12 mouse cellular contexts compared by ENCODE assay signal in genomic region chr1:179568690-179569398, GRCm38 (mm10). TPM values are rescaled to one million over a fixed set of nuclear protein-coding genes. Genes with fewer than 3 reads are reported as not detected.
A peak's percentile ranks its signal among the peaks of the same experiment; 100 is the strongest.
DNase-seq lines count a peak whose midpoint lies in the region; ATAC-seq lines count a peak whose summit lies in the region.
"Had no signal": no experiment of that assay in that cellular context is flagged by ENCODE, and none has a peak within 500 bp of the region (broad histone marks: within the 10 kb centered on the region; RNA-seq: fewer than 3 reads in every experiment).

No protein-coding gene starts in this region.

- 89% methylated on average over 4 of the region's 4 CpGs for WGBS in midbrain, embryonic 10.5 days
- 90% methylated on average over 4 of the region's 4 CpGs for WGBS in midbrain, embryonic 16.5 days
- 60% methylated on average over 4 of the region's 4 CpGs for WGBS in liver, embryonic 11.5 days
- WGBS in kidney, embryonic 14.5 days, result 54% methylated on average over 4 of the region's 4 CpGs

- DNase-seq in midbrain, embryonic 10.5 days (ENCODE audit: low spot score), result no peak
- DNase-seq in liver, embryonic 11.5 days (ENCODE audit: low spot score), result no peak
- peak; percentile 41 for DNase-seq in lung, postnatal 10 days
- no peak for DNase-seq in cerebellum, adult 11 months
- no peak for DNase-seq in T-cell, adult 2 months (ENCODE audit: low spot score)
- DNase-seq: kidney, postnatal 4 days; retina, postnatal 1 day had no signal

- no peak overlapping the region for H3K4me2 ChIP-seq in midbrain, embryonic 16.5 days (ENCODE audit: low read length)
- no peak overlapping the region for H3K4me2 ChIP-seq in liver, embryonic 11.5 days
- H3K4me2 ChIP-seq in kidney, embryonic 14.5 days (replicated peaks; ENCODE audit: low read depth, low read length), result no peak overlapping the region
- H3K4me2 ChIP-seq: hindbrain, embryonic 12.5 days had no signal

- no peak overlapping the region for H3K9ac ChIP-seq in midbrain, embryonic 16.5 days (ENCODE audit: low read depth, low read length)
- H3K9ac ChIP-seq in liver, embryonic 11.5 days (ENCODE audit: low read depth, low read length), result no peak overlapping the region
- H3K9ac ChIP-seq in kidney, embryonic 14.5 days (ENCODE audit: low read depth, low read length), result no peak overlapping the region
- H3K9ac ChIP-seq: hindbrain, embryonic 12.5 days had no signal

- H3K4me3 ChIP-seq in midbrain, embryonic 10.5 days, result no peak overlapping the region
- H3K4me3 ChIP-seq in midbrain, embryonic 16.5 days (ENCODE audit: low read depth, low read length), result no peak overlapping the region
- no peak overlapping the region for H3K4me3 ChIP-seq in liver, embryonic 11.5 days (ENCODE audit: low read depth, low read length)
- H3K4me3 ChIP-seq in kidney, embryonic 14.5 days (ENCODE audit: low read length), result no peak overlapping the region
- H3K4me3 ChIP-seq: hindbrain, embryonic 12.5 days; left cerebral cortex, adult 2 months had no signal

- H3K27ac ChIP-seq in midbrain, embryonic 10.5 days (replicated peaks), result peak overlapping the region; percentile 46; the same call in 1 of the 2 replicates
- H3K27ac ChIP-seq in midbrain, embryonic 16.5 days (ENCODE audit: low read length), result no peak overlapping the region
- H3K27ac ChIP-seq in liver, embryonic 11.5 days (ENCODE audit: low read depth, low read length), result no peak overlapping the region
- no peak overlapping the region for H3K27ac ChIP-seq in kidney, embryonic 14.5 days (ENCODE audit: low read depth, low read length)
- H3K27ac ChIP-seq: hindbrain, embryonic 12.5 days; left cerebral cortex, adult 2 months had no signal

- no peaks in the 10 kb centered on the region for H3K9me3 ChIP-seq in midbrain, embryonic 10.5 days (replicated peaks)
- H3K9me3 ChIP-seq in midbrain, embryonic 16.5 days (replicated peaks; ENCODE audit: control insufficient read depth, low read length, poor library complexity, severe bottlenecking), result no peaks in the 10 kb centered on the region
- no peaks in the 10 kb centered on the region for H3K9me3 ChIP-seq in liver, embryonic 11.5 days (ENCODE audit: control insufficient read depth, low read length)
- H3K9me3 ChIP-seq in kidney, embryonic 14.5 days (ENCODE audit: control insufficient read depth, low read length), result no peaks in the 10 kb centered on the region
- H3K9me3 ChIP-seq: hindbrain, embryonic 12.5 days had no signal

- no peaks in the 10 kb centered on the region for H3K36me3 ChIP-seq in midbrain, embryonic 10.5 days
- H3K36me3 ChIP-seq in midbrain, embryonic 16.5 days (ENCODE audit: control insufficient read depth, insufficient read depth, low read length), result no peaks in the 10 kb centered on the region
- no peaks in the 10 kb centered on the region for H3K36me3 ChIP-seq in liver, embryonic 11.5 days (ENCODE audit: control insufficient read depth, insufficient read depth, low read length)
- no peaks in the 10 kb centered on the region for H3K36me3 ChIP-seq in kidney, embryonic 14.5 days (ENCODE audit: control insufficient read depth, insufficient read depth, low read length)
- H3K36me3 ChIP-seq: hindbrain, embryonic 12.5 days had no signal

- no peak for ATAC-seq in midbrain, embryonic 16.5 days
- peak; percentile 62 for ATAC-seq in liver, embryonic 11.5 days (replicated peaks; ENCODE audit: low FRiP score)
- no peak for ATAC-seq in kidney, embryonic 14.5 days (ENCODE audit: low FRiP score, low TSS enrichment)
- ATAC-seq: activated CD4-positive, CD25-positive, alpha-beta regulatory T cell, adult 4 months had no signal

- peaks cover 26% of the 10 kb centered on the region for H3K4me1 ChIP-seq in midbrain, embryonic 10.5 days
- H3K4me1 ChIP-seq in midbrain, embryonic 16.5 days (ENCODE audit: control insufficient read depth, insufficient read depth, low read length), result peaks cover 8% of the 10 kb centered on the region
- peaks cover 27% of the 10 kb centered on the region for H3K4me1 ChIP-seq in liver, embryonic 11.5 days (replicated peaks; ENCODE audit: control insufficient read depth, insufficient read depth, low read length)
- H3K4me1 ChIP-seq in kidney, embryonic 14.5 days (ENCODE audit: control insufficient read depth, insufficient read depth, low read length), result peaks cover 8% of the 10 kb centered on the region; the same call in 1 of the 2 replicates

- no peaks in the 10 kb centered on the region for H3K27me3 ChIP-seq in midbrain, embryonic 10.5 days (ENCODE audit: low read depth, poor library complexity, severe bottlenecking)
- H3K27me3 ChIP-seq in midbrain, embryonic 16.5 days (ENCODE audit: control insufficient read depth, insufficient read depth, low read depth, low read length), result no peaks in the 10 kb centered on the region
- no peaks in the 10 kb centered on the region for H3K27me3 ChIP-seq in liver, embryonic 11.5 days (replicated peaks; ENCODE audit: control insufficient read depth, insufficient read depth, low read length)
- H3K27me3 ChIP-seq in kidney, embryonic 14.5 days (ENCODE audit: control insufficient read depth, insufficient read depth, low read length), result no peaks in the 10 kb centered on the region
- H3K27me3 ChIP-seq: hindbrain, embryonic 12.5 days had no signal

RNA-seq across cellular contexts. Expression of gene Cnst, which starts 22.7 kb away (rescaled TPM):
- polyA plus RNA-seq in midbrain, embryonic 10.5 days (2016; fragmentation: Nextera tagmentation; extraction: Ambion mirVana), result 19.7 and 23.5 TPM in 2 replicates
- polyA plus RNA-seq in midbrain, embryonic 16.5 days (2015; fragmentation: Nextera tagmentation; extraction: Ambion mirVana), result 27.5 and 29.8 TPM in 2 replicates
- 12.9 and 16.7 TPM in 2 replicates for polyA plus RNA-seq in liver, embryonic 11.5 days (2014; fragmentation: Nextera tagmentation; extraction: Ambion mirVana)
- polyA plus RNA-seq in kidney, embryonic 14.5 days (2014; fragmentation: Nextera tagmentation; extraction: Ambion mirVana), result 7.7 and 14.1 TPM in 2 replicates

RNA-seq across cellular contexts. Expression of gene Tfb2m, which starts 22.8 kb away (rescaled TPM):
- polyA plus RNA-seq in midbrain, embryonic 10.5 days (2016; fragmentation: Nextera tagmentation; extraction: Ambion mirVana), result 25.5 and 25.7 TPM in 2 replicates
- polyA plus RNA-seq in midbrain, embryonic 16.5 days (2015; fragmentation: Nextera tagmentation; extraction: Ambion mirVana), result 25.2 and 25.7 TPM in 2 replicates
- 25.0 and 31.9 TPM in 2 replicates for polyA plus RNA-seq in liver, embryonic 11.5 days (2014; fragmentation: Nextera tagmentation; extraction: Ambion mirVana)
- 28.6 and 39.9 TPM in 2 replicates for polyA plus RNA-seq in kidney, embryonic 14.5 days (2014; fragmentation: Nextera tagmentation; extraction: Ambion mirVana)

RNA-seq across cellular contexts. Expression of gene Smyd3, which starts 51.0 kb away (rescaled TPM):
- 11.7 and 15.3 TPM in 2 replicates for polyA plus RNA-seq in midbrain, embryonic 10.5 days (2016; fragmentation: Nextera tagmentation; extraction: Ambion mirVana)
- polyA plus RNA-seq in midbrain, embryonic 16.5 days (2015; fragmentation: Nextera tagmentation; extraction: Ambion mirVana), result 27.0 and 30.6 TPM in 2 replicates
- 14.0 and 17.3 TPM in 2 replicates for polyA plus RNA-seq in liver, embryonic 11.5 days (2014; fragmentation: Nextera tagmentation; extraction: Ambion mirVana)
- 19.9 and 21.5 TPM in 2 replicates for polyA plus RNA-seq in kidney, embryonic 14.5 days (2014; fragmentation: Nextera tagmentation; extraction: Ambion mirVana)
